In genomic region chr13:80921593-80922327, GRCm38 (mm10) we compare ENCODE assay signal across 10 mouse cellular contexts.
"Had no signal": no experiment of that assay in that cellular context is flagged by ENCODE, and none has a peak within 500 bp of the region (broad histone marks: within the 10 kb centered on the region; RNA-seq: fewer than 3 reads in every experiment).

No protein-coding gene starts in this region.

- H3K36me3 ChIP-seq: limb, embryonic 13.5 days; midbrain, embryonic 13.5 days had no signal

- H3K27me3 ChIP-seq: limb, embryonic 13.5 days; midbrain, embryonic 13.5 days had no signal

- H3K4me3 ChIP-seq: limb, embryonic 13.5 days; midbrain, embryonic 13.5 days had no signal

- DNase-seq: kidney, postnatal 10 days; kidney, postnatal 4 days; left cerebral cortex, postnatal 4 days; lung, adult 18-20 months; retina, postnatal 1 day; right cerebral cortex, postnatal 4 days; spleen, adult 18-20 months; thymus, postnatal 36 days had no signal

- H3K4me1 ChIP-seq: limb, embryonic 13.5 days; midbrain, embryonic 13.5 days had no signal

- H3K9me3 ChIP-seq: limb, embryonic 13.5 days; midbrain, embryonic 13.5 days had no signal
